Comparison of ENCODE assay signal across 7 mouse cellular contexts in the genomic region with DNA sequence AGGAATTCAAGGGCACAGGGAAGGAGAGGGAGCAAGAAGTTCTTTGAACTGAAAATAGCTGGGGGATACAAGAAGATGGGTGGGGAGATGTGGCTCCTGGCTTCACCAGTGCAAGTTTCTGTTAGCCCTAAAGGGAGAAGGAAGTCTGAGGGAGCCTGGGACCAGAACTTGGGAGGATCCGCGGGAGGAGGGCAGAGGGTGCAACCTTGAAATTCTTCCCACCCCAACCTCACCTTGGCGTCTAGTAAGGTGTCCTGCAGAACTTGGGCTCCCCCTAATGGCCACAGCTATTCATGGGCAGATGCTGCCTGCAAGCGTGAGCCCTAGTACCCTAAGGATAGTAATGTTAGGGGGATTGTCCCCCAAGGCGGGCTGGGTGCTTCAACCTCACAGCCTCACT. TPM values are rescaled to one million over a fixed set of nuclear protein-coding genes. Genes with fewer than 3 reads are reported as not detected.
DNase-seq lines count a peak whose midpoint lies in the region; ATAC-seq and TF ChIP-seq lines count a peak whose summit lies in the region.

No protein-coding gene starts in this region.

- ATAC-seq in hindbrain, embryonic 14.5 days (ENCODE audit: low FRiP score), result no peak
- peak; percentile 90 for ATAC-seq in megakaryocyte progenitor cell, adult 5-6 weeks (replicated peaks; ENCODE audit: poor library complexity)

- H3K9ac ChIP-seq in hindbrain, embryonic 14.5 days, result no peak overlapping the region

- H3K4me2 ChIP-seq in hindbrain, embryonic 14.5 days (replicated peaks), result peak overlapping the region; percentile 61; the same call in 1 of the 2 replicates

- H3K27me3 ChIP-seq in hindbrain, embryonic 14.5 days (ENCODE audit: control insufficient read depth, insufficient read depth, low read length), result no peaks in the 10 kb centered on the region

- TF ChIP-seq CTCF in left cerebral cortex, adult 2 months (IDR thresholded peaks at IDR 0.05), result peak; percentile 91

- DNase-seq in WW6 (ENCODE audit: low read depth, low spot score), result peak; percentile 91
- peak; percentile 87 to 93 for DNase-seq in cerebellum, postnatal 14 days
- peak; percentile 83 to 86 for DNase-seq in frontal cortex, postnatal 36 days (ENCODE audit: low spot score in 2 of 2)
- peak; percentile 70 for DNase-seq in hindbrain, embryonic 14.5 days (ENCODE audit: low spot score)
- peak; percentile 80 to 82 for DNase-seq in left cerebral cortex, adult 2 months (ENCODE audit: extremely low spot score in 1 of 2, low spot score in 2 of 2)
- DNase-seq in right cerebral cortex, postnatal 36 days (ENCODE audit: low spot score in 2 of 2), result peak; percentile 68 to 76

- WGBS in hindbrain, embryonic 14.5 days, result 1% methylated on average over 5 of the region's 5 CpGs

- no peaks in the 10 kb centered on the region for H3K36me3 ChIP-seq in hindbrain, embryonic 14.5 days (replicated peaks; ENCODE audit: control insufficient read depth, insufficient read depth)

- peaks cover 34% of the 10 kb centered on the region for H3K4me1 ChIP-seq in hindbrain, embryonic 14.5 days (replicated peaks; ENCODE audit: control insufficient read depth, insufficient read depth, low read length)

- H3K27ac ChIP-seq in hindbrain, embryonic 14.5 days, result peak overlapping the region; percentile 97; the same call in 1 of the 2 replicates
- H3K27ac ChIP-seq in left cerebral cortex, adult 2 months, result peak overlapping the region; percentile 86

- intact Hi-C loops in left cerebral cortex, adult 2 months (cut with DNase I), result loop anchor here (5.0 kb wide), 1 partner anchor 187 kb away; the partner anchor contains the start of gene C1rb

- H3K9me3 ChIP-seq in hindbrain, embryonic 14.5 days (ENCODE audit: control insufficient read depth, low read length), result no peaks in the 10 kb centered on the region

- H3K4me3 ChIP-seq in hindbrain, embryonic 14.5 days (replicated peaks; ENCODE audit: low read length), result no peak overlapping the region
- H3K4me3 ChIP-seq in left cerebral cortex, adult 2 months, result no peak overlapping the region

RNA-seq across cellular contexts. Expression of gene Atn1, which starts 2.9 kb away (rescaled TPM):
- polyA plus RNA-seq in hindbrain, embryonic 14.5 days (2014; fragmentation: Nextera tagmentation; extraction: Ambion mirVana), result 25.9 and 26.0 TPM in 2 replicates
- total RNA-seq in left cerebral cortex, adult 2 months (2021), result 100 to 1,000 TPM; 170 to 181 TPM
- total RNA-seq in megakaryocyte progenitor cell, adult 5-6 weeks (2015), result 25.2 and 25.7 TPM in 2 replicates
- total RNA-seq in megakaryocyte progenitor cell, adult 5-6 weeks (2017), result 1.2 and 2.9 TPM in 2 replicates

RNA-seq across cellular contexts. Expression of gene Gm45234, which starts 3.4 kb away (rescaled TPM):
- polyA plus RNA-seq in hindbrain, embryonic 14.5 days (2014; fragmentation: Nextera tagmentation; extraction: Ambion mirVana), result not detected in 2 replicates
- total RNA-seq in left cerebral cortex, adult 2 months (2021), result not detected
- not detected in 2 replicates for total RNA-seq in megakaryocyte progenitor cell, adult 5-6 weeks (2015)
- not detected in 2 replicates for total RNA-seq in megakaryocyte progenitor cell, adult 5-6 weeks (2017)

RNA-seq across cellular contexts. Expression of gene Eno2, which starts 10.2 kb away (rescaled TPM):
- polyA plus RNA-seq in hindbrain, embryonic 14.5 days (2014; fragmentation: Nextera tagmentation; extraction: Ambion mirVana), result 142 and 174 TPM in 2 replicates
- 1,000 to 10,000 TPM; 1,064 to 1,067 TPM for total RNA-seq in left cerebral cortex, adult 2 months (2021)
- not detected in 2 replicates for total RNA-seq in megakaryocyte progenitor cell, adult 5-6 weeks (2015)
- total RNA-seq in megakaryocyte progenitor cell, adult 5-6 weeks (2017), result not detected in 2 replicates

RNA-seq across cellular contexts. Expression of gene Grcc10, which starts 18.1 kb away (rescaled TPM):
- polyA plus RNA-seq in hindbrain, embryonic 14.5 days (2014; fragmentation: Nextera tagmentation; extraction: Ambion mirVana), result 616 and 701 TPM in 2 replicates
- 100 to 1,000 TPM; 298 to 309 TPM for total RNA-seq in left cerebral cortex, adult 2 months (2021)
- 171 and 179 TPM in 2 replicates for total RNA-seq in megakaryocyte progenitor cell, adult 5-6 weeks (2015)
- total RNA-seq in megakaryocyte progenitor cell, adult 5-6 weeks (2017), result 99.5 and 133 TPM in 2 replicates

RNA-seq across cellular contexts. Expression of gene Lrrc23, which starts 20.3 kb away (rescaled TPM):
- polyA plus RNA-seq in hindbrain, embryonic 14.5 days (2014; fragmentation: Nextera tagmentation; extraction: Ambion mirVana), result 3.7 and 6.4 TPM in 2 replicates
- total RNA-seq in left cerebral cortex, adult 2 months (2021), result 1 to 10 TPM; 1.6 to 1.9 TPM
- total RNA-seq in megakaryocyte progenitor cell, adult 5-6 weeks (2015), result not detected in 2 replicates
- total RNA-seq in megakaryocyte progenitor cell, adult 5-6 weeks (2017), result 0.17 TPM in 1 of 2 replicates, not detected in the other

Comparison
In these comparisons a context has a peak if more than half of its experiments do, and no peak if none do; other contexts are left out.
1. RNA of gene Atn1, which starts 2.9 kb away (total RNA-seq): 170 to 181 TPM in left cerebral cortex, adult 2 months; 1.2 to 25.7 TPM in megakaryocyte progenitor cell, adult 5-6 weeks; every median in the first group is over 4 times any median in the second.
2. RNA of gene Eno2, which starts 10.2 kb away (total RNA-seq): 1,064 to 1,067 TPM in left cerebral cortex, adult 2 months; not detected in megakaryocyte progenitor cell, adult 5-6 weeks; every median in the first group is over 1,000 times any median in the second.
3. Peak in every context shown above with its lines, with median percentiles within 50 percentile points of each other: DNase-seq.